Mouse (Mus musculus): ENCODE data around the gene Krt10.

- TF ChIP-seq CTCF (IDR thresholded peaks at IDR 0.05; ENCODE audit: low read depth), result peak; percentile 22; the same call in 1 of the 2 replicates
- no peak for TF ChIP-seq EP300 (IDR thresholded peaks at IDR 0.05; ENCODE audit: low read depth)
Measured at GRCm38 (mm10) chr11:99366791-99367190, 22.4 kb downstream of the Krt10 start.

Measured in liver, postnatal 0 days (tissue).